ENCODE assay signal across 8 mouse cellular contexts in the genomic region with DNA sequence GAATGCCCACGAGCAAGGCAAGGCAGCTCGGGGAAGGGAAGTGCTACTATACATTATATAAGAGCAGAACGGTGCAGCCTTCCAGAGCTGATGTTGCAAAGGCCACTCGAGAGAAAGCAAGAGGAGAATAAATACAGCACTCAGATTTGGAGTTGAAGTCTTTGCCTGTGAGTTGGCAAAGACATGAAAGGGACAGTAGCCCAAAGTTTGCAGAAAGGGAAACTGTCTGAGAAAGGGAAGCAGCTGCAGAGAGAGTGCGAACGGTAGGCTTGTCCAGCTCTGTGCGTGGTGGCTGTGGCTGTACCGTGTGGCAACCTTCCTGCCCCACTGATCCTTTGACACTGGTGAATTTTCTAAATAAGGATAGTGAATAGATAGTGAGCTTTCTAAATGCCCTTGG. TPM values are rescaled to one million over a fixed set of nuclear protein-coding genes. Genes with fewer than 3 reads are reported as not detected.
A peak's percentile ranks its signal among the peaks of the same experiment; 100 is the strongest.
DNase-seq lines count a peak whose midpoint lies in the region; ATAC-seq lines count a peak whose summit lies in the region.

No protein-coding gene starts in this region.

- peak overlapping the region; percentile 92 for H3K4me3 ChIP-seq in kidney, embryonic 15.5 days (replicated peaks)
- peak overlapping the region; percentile 94 for H3K4me3 ChIP-seq in forebrain, embryonic 10.5 days
- peak overlapping the region; percentile 82 for H3K4me3 ChIP-seq in limb, embryonic 15.5 days
- H3K4me3 ChIP-seq in neural tube, embryonic 14.5 days (ENCODE audit: low read depth, low read length): peak overlapping the region; percentile 82; the same call in 1 of the 2 replicates

- H3K36me3 ChIP-seq in kidney, embryonic 15.5 days: no peaks in the 10 kb centered on the region
- no peaks in the 10 kb centered on the region for H3K36me3 ChIP-seq in forebrain, embryonic 10.5 days (replicated peaks)
- 0 out of 2 replicates have a peak, but pooled peaks cover 2% of the 10 kb centered on the region for H3K36me3 ChIP-seq in limb, embryonic 15.5 days
- no peaks in the 10 kb centered on the region for H3K36me3 ChIP-seq in neural tube, embryonic 14.5 days (ENCODE audit: control insufficient read depth, insufficient read depth, low read length)

- H3K27ac ChIP-seq in kidney, embryonic 15.5 days: 0 out of 2 replicates have a peak overlapping the region, but pooled peaks have one; percentile 2
- no peak overlapping the region for H3K27ac ChIP-seq in forebrain, embryonic 10.5 days
- H3K27ac ChIP-seq in limb, embryonic 15.5 days: no peak overlapping the region
- no peak overlapping the region for H3K27ac ChIP-seq in neural tube, embryonic 14.5 days (ENCODE audit: low read depth, low read length)

- DNase-seq in kidney, postnatal 4 days: no peak
- DNase-seq in forebrain, embryonic 10.5 days (ENCODE audit: extremely low spot score, low spot score): no peak
- DNase-seq in layer of hippocampus, adult 11-12 months (ENCODE audit: low spot score): no peak
- no peak for DNase-seq in spleen, postnatal 4 days (ENCODE audit: low spot score in 2 of 2)

- peaks cover 26% of the 10 kb centered on the region for H3K4me1 ChIP-seq in kidney, embryonic 15.5 days
- peaks cover 36% of the 10 kb centered on the region for H3K4me1 ChIP-seq in forebrain, embryonic 10.5 days
- H3K4me1 ChIP-seq in limb, embryonic 15.5 days: peaks cover 25% of the 10 kb centered on the region
- H3K4me1 ChIP-seq in neural tube, embryonic 14.5 days (ENCODE audit: control insufficient read depth, insufficient read depth, low read length): peaks cover 27% of the 10 kb centered on the region

- H3K4me2 ChIP-seq in kidney, embryonic 15.5 days: peak overlapping the region; percentile 88
- peak overlapping the region; percentile 79 for H3K4me2 ChIP-seq in limb, embryonic 15.5 days
- peak overlapping the region; percentile 79 for H3K4me2 ChIP-seq in neural tube, embryonic 14.5 days (ENCODE audit: low read depth, low read length)

- no peaks in the 10 kb centered on the region for H3K27me3 ChIP-seq in kidney, embryonic 15.5 days
- no peaks in the 10 kb centered on the region for H3K27me3 ChIP-seq in forebrain, embryonic 10.5 days (ENCODE audit: poor library complexity, severe bottlenecking)
- no peaks in the 10 kb centered on the region for H3K27me3 ChIP-seq in limb, embryonic 15.5 days
- H3K27me3 ChIP-seq in neural tube, embryonic 14.5 days (ENCODE audit: control insufficient read depth, insufficient read depth, low read length): no peaks in the 10 kb centered on the region

- H3K9ac ChIP-seq in kidney, embryonic 15.5 days: 0 out of 2 replicates have a peak overlapping the region, but pooled peaks have one; percentile 10
- H3K9ac ChIP-seq in limb, embryonic 15.5 days: no peak overlapping the region
- no peak overlapping the region; the same call in 1 of the 2 replicates for H3K9ac ChIP-seq in neural tube, embryonic 14.5 days (replicated peaks; ENCODE audit: low read depth, low read length)

- ATAC-seq in kidney, embryonic 15.5 days (replicated peaks; ENCODE audit: low FRiP score): no peak
- no peak for ATAC-seq in limb, embryonic 15.5 days (ENCODE audit: insufficient number of reproducible peaks, low FRiP score, low TSS enrichment, low read depth)
- ATAC-seq in neural tube, embryonic 14.5 days (ENCODE audit: low read depth): no peak
- no peak for ATAC-seq in inflammation-experienced regulatory T-cells, adult 6 months

- WGBS in kidney, embryonic 15.5 days: 45% methylated on average over 8 of the region's 8 CpGs
- 76% methylated on average over 8 of the region's 8 CpGs for WGBS in forebrain, embryonic 10.5 days
- 52% methylated on average over 8 of the region's 8 CpGs for WGBS in limb, embryonic 15.5 days
- 62% methylated on average over 8 of the region's 8 CpGs for WGBS in neural tube, embryonic 14.5 days

- no peaks in the 10 kb centered on the region for H3K9me3 ChIP-seq in kidney, embryonic 15.5 days (replicated peaks)
- H3K9me3 ChIP-seq in forebrain, embryonic 10.5 days: no peaks in the 10 kb centered on the region
- no peaks in the 10 kb centered on the region for H3K9me3 ChIP-seq in limb, embryonic 15.5 days
- no peaks in the 10 kb centered on the region for H3K9me3 ChIP-seq in neural tube, embryonic 14.5 days (ENCODE audit: control insufficient read depth, low read length)

RNA-seq across cellular contexts. Expression of gene Mosmo, which starts 1.6 kb away (rescaled TPM):
- polyA plus RNA-seq in kidney, embryonic 15.5 days (2015; fragmentation: Nextera tagmentation; extraction: Ambion mirVana): 12.3 and 13.3 TPM in 2 replicates
- 11.3 and 11.4 TPM in 2 replicates for polyA plus RNA-seq in forebrain, embryonic 10.5 days (2016; fragmentation: Nextera tagmentation; extraction: Ambion mirVana)
- polyA plus RNA-seq in limb, embryonic 15.5 days (2015; fragmentation: Nextera tagmentation; extraction: Ambion mirVana): 10.6 and 11.5 TPM in 2 replicates
- polyA plus RNA-seq in neural tube, embryonic 14.5 days (2014; fragmentation: Nextera tagmentation; extraction: Ambion mirVana): 14.1 and 15.2 TPM in 2 replicates
- polyA plus RNA-seq in inflammation-experienced regulatory T-cells, adult 6 months (2017; shearing (Covaris generic)): 1 to 10 TPM; 7.2 to 8.3 (median 8.0) TPM

RNA-seq across cellular contexts. Expression of gene Pdzd9, which starts 8.9 kb away (rescaled TPM):
- polyA plus RNA-seq in kidney, embryonic 15.5 days (2015; fragmentation: Nextera tagmentation; extraction: Ambion mirVana): 0.37 and 0.52 TPM in 2 replicates
- polyA plus RNA-seq in forebrain, embryonic 10.5 days (2016; fragmentation: Nextera tagmentation; extraction: Ambion mirVana): 0.21 and 0.38 TPM in 2 replicates
- polyA plus RNA-seq in limb, embryonic 15.5 days (2015; fragmentation: Nextera tagmentation; extraction: Ambion mirVana): 0.19 and 0.29 TPM in 2 replicates
- polyA plus RNA-seq in neural tube, embryonic 14.5 days (2014; fragmentation: Nextera tagmentation; extraction: Ambion mirVana): 0.71 and 0.74 TPM in 2 replicates
- under 1 TPM; 0.59 to 0.99 (median 0.79) TPM for polyA plus RNA-seq in inflammation-experienced regulatory T-cells, adult 6 months (2017; shearing (Covaris generic))

RNA-seq across cellular contexts. Expression of gene Uqcrc2, which starts 44.0 kb away (rescaled TPM):
- 241 and 250 TPM in 2 replicates for polyA plus RNA-seq in kidney, embryonic 15.5 days (2015; fragmentation: Nextera tagmentation; extraction: Ambion mirVana)
- polyA plus RNA-seq in forebrain, embryonic 10.5 days (2016; fragmentation: Nextera tagmentation; extraction: Ambion mirVana): 177 and 180 TPM in 2 replicates
- polyA plus RNA-seq in limb, embryonic 15.5 days (2015; fragmentation: Nextera tagmentation; extraction: Ambion mirVana): 171 and 182 TPM in 2 replicates
- 257 and 264 TPM in 2 replicates for polyA plus RNA-seq in neural tube, embryonic 14.5 days (2014; fragmentation: Nextera tagmentation; extraction: Ambion mirVana)
- 100 to 1,000 TPM; 223 to 256 (median 238) TPM for polyA plus RNA-seq in inflammation-experienced regulatory T-cells, adult 6 months (2017; shearing (Covaris generic))
